Mouse (Mus musculus) small intestine, adult 2 months (tissue): ENCODE data around the gene Selp. TPM values are rescaled to one million over a fixed set of nuclear protein-coding genes. Genes with fewer than 3 reads are reported as not detected.
A peak's percentile ranks its signal among the peaks of the same experiment; 100 is the strongest.

Experiments
- H3K27ac ChIP-seq: fragments of 200-500 bp; 2 replicates; pipeline ENCODE4 v1.5.1; 2012; ENCODE audit warnings: low read depth, low read length, control low read depth, inconsistent platforms; ENCODE audit not compliant: insufficient read depth
- H3K27me3 ChIP-seq: fragments of 200-500 bp; 2 replicates; pipeline ENCODE4 v1.6.1; 2012; ENCODE audit warnings: mild to moderate bottlenecking, moderate library complexity, low read length, inconsistent platforms; ENCODE audit not compliant: control insufficient read depth, insufficient read depth
- H3K36me3 ChIP-seq: fragments of 200-500 bp; 2 replicates; pipeline ENCODE4 v1.6.1; 2012; ENCODE audit warnings: mild to moderate bottlenecking, low read length, control low read depth, inconsistent platforms; ENCODE audit not compliant: control insufficient read depth, insufficient read depth
- H3K4me1 ChIP-seq: fragments of 200-500 bp; 2 replicates; pipeline ENCODE4 v1.6.1; 2012; ENCODE audit warnings: low read length, inconsistent platforms, mixed read lengths; ENCODE audit not compliant: control insufficient read depth, insufficient read depth, insufficient read length
- H3K4me3 ChIP-seq: fragments of 200-500 bp; 2 replicates; pipeline ENCODE4 v1.5.1; 2012; ENCODE audit warnings: low read depth, mild to moderate bottlenecking, control low read depth, inconsistent platforms, low read length, moderate library complexity
- CTCF ChIP-seq: fragments of 200-500 bp; IDR thresholded peaks from 2 replicates; pipeline ENCODE4 v1.5.1; 2012; ENCODE audit warnings: low read depth, mild to moderate bottlenecking, control low read depth, inconsistent platforms, low read length, moderate library complexity, mixed read lengths; ENCODE audit not compliant: insufficient replicate concordance, insufficient read length; ENCODE audit errors: extremely low read depth
- POLR2A ChIP-seq: fragments of 200-500 bp; IDR thresholded peaks from 2 replicates; pipeline ENCODE4 v1.6.1; 2012; ENCODE audit warnings: low read depth, mild to moderate bottlenecking, control low read depth, inconsistent platforms, low read length, moderate library complexity
- WGBS: fragments of 180-500 bp; shearing (Covaris S2); methylation state at CpG from one replicate; pipeline ENCODE4 v1.1.7; 2018; 5-methylcytosine and 5-hydroxymethylcytosine counted together
- polyA plus RNA-seq: library from polyadenylated mRNA; depleted of rRNA; stranded (reverse); fragments of >200 nt; gene quantifications from 2 replicates; pipeline ENCODE4 v1.2.3, GENCODE M21; 2012

Selp gene
- polyA plus RNA-seq, 1 experiment = 0.63 TPM

- H3K4me1 ChIP-seq = peaks cover 3% of the 10 kb centered on the region; the same call in 1 of the 2 replicates
- TF ChIP-seq POLR2A (no peak), CTCF (no peak)
- H3K4me3 ChIP-seq = no peak overlapping the region
- no peaks in the 10 kb centered on the region for H3K36me3 ChIP-seq
- H3K27me3 ChIP-seq = no peaks in the 10 kb centered on the region
- 59% methylated on average over 6 of the region's 6 CpGs for WGBS
- no peak overlapping the region for H3K27ac ChIP-seq
These were observed 19.0 kb downstream of the Selp start for GRCm38 (mm10) chr1:164134101-164134500.

- 27% methylated on average over 5 of the region's 5 CpGs for WGBS
- no peaks in the 10 kb centered on the region for H3K27me3 ChIP-seq
- H3K4me1 ChIP-seq = peaks cover 3% of the 10 kb centered on the region; the same call in 1 of the 2 replicates
- H3K27ac ChIP-seq = no peak overlapping the region
- no peaks in the 10 kb centered on the region for H3K36me3 ChIP-seq
- no peak overlapping the region for H3K4me3 ChIP-seq
- no peak for TF ChIP-seq CTCF
- no peak for TF ChIP-seq POLR2A
These were observed 20.3 kb downstream of the Selp start for GRCm38 (mm10) chr1:164135360-164135759.

GRCm38 (mm10) chr1:164135960-164136359 lies 20.9 kb downstream of the Selp start:
- Histone ChIP-seq H3K4me1 (peaks cover 3% of the 10 kb centered on the region; the same call in 1 of the 2 replicates), H3K4me3 (no peak overlapping the region), H3K27ac (no peak overlapping the region), H3K27me3 (no peaks in the 10 kb centered on the region), H3K36me3 (no peaks in the 10 kb centered on the region)
- no peak for TF ChIP-seq CTCF
- TF ChIP-seq POLR2A = no peak
- WGBS = 20% methylated on average over 11 of the region's 11 CpGs

GRCm38 (mm10) chr1:164136636-164137035 lies 21.6 kb downstream of the Selp start:
- WGBS = 78% methylated on average over 6 of the region's 6 CpGs
- H3K27ac ChIP-seq = no peak overlapping the region
- H3K4me3 ChIP-seq = no peak overlapping the region
- H3K4me1 ChIP-seq = peaks cover 3% of the 10 kb centered on the region; the same call in 1 of the 2 replicates
- no peaks in the 10 kb centered on the region for H3K27me3 ChIP-seq
- H3K36me3 ChIP-seq = no peaks in the 10 kb centered on the region
- TF ChIP-seq POLR2A (no peak), CTCF (no peak)

DNA sequence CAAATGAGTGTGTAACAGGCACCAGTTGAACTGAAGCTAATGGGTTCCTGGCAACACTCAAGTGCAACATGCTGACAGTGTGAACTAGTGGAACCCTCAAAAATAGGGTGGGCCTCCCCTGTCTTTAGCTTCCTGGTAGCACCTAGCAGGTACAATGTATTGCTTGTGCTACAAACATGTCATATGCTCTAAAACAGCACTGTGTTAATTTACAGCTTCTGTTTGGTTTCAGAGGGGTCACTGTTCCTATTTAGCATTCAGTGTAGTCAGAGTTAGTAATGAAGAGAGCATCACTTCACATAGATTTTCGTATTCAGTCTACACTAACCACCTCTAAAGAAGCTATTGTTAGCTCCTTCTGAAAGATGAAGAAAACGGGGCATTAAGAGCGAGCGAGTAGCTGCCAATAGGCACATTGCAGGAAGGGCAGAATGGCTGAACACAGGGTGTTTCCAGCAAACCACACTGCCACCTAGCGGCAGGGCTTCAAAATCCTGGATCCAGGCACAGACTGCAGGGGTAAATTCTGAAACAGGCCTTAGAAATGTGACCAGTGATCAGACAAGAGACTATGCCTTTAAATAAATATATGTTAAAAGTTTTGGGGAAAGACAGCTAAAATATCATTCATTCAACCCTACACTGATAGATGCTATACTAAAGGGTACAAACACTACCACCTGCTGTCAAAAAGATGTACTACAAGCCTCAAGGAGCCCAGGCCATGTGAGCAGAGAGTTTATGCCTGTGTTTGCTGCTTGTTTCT lies 23.5 kb downstream of the Selp start:
- peaks cover 3% of the 10 kb centered on the region; the same call in 1 of the 2 replicates for H3K4me1 ChIP-seq
- no peak overlapping the region for H3K4me3 ChIP-seq
- no peak for TF ChIP-seq POLR2A
- peak; percentile 100 for TF ChIP-seq CTCF
- H3K27ac ChIP-seq = no peak overlapping the region
- H3K27me3 ChIP-seq = no peaks in the 10 kb centered on the region
- 4% methylated on average over 5 of the region's 5 CpGs for WGBS
- H3K36me3 ChIP-seq = no peaks in the 10 kb centered on the region

DNA sequence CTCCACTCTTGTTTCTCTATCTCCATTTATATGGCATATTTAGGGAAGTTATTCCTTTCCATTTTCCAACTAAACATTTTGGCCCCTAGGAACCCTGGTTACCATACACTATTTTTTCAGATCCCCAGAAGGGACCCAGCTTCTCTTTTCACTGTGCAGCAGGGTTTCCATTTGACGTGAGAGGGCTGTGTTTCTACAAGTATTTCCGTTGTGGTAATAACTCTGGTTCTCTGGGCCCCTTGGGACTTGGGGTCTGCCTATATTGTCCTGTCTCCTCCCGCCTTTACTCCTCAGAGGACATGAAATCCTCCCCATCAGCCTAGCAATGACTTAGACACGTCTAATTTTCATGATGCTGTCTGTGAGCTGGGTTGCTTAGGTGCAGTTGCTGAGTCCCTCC lies 24.4 kb downstream of the Selp start:
- H3K27me3 ChIP-seq = no peaks in the 10 kb centered on the region
- no peaks in the 10 kb centered on the region for H3K36me3 ChIP-seq
- no peak for TF ChIP-seq POLR2A
- no peak for TF ChIP-seq CTCF
- H3K4me1 ChIP-seq = peaks cover 3% of the 10 kb centered on the region; the same call in 1 of the 2 replicates
- H3K27ac ChIP-seq = no peak overlapping the region
- H3K4me3 ChIP-seq = no peak overlapping the region
- WGBS = 74% methylated on average over 4 of the region's 4 CpGs

DNA sequence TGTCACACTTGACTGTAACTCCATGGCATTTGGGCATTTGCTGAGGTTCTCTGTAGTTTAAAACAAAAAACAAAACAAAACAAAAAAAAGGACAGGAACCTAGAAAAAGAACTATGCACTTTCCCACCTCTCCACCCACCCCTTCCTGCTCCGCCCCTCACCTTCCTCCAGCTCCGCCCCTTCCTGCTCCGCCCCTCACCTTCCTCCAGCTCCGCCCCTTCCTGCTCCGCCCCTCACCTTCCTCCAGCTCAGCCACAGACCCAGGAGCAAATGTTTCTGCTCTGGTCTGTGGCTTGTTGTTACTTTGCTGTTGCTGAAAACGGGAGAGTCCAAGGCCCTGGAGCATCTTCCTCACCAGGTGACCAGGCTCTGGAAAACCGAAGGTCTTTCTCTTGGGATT lies 34.0 kb downstream of the Selp start:
- WGBS = 94% methylated on average over 7 of the region's 7 CpGs
- H3K27ac ChIP-seq = no peak overlapping the region
- no peak for TF ChIP-seq POLR2A
- TF ChIP-seq CTCF = no peak
- no peaks in the 10 kb centered on the region for H3K36me3 ChIP-seq
- H3K27me3 ChIP-seq = no peaks in the 10 kb centered on the region
- H3K4me1 ChIP-seq = no peaks in the 10 kb centered on the region; the same call in 1 of the 2 replicates
- H3K4me3 ChIP-seq = no peak overlapping the region
